Mouse (Mus musculus) liver, embryonic 13.5 days (tissue): ENCODE results near the gene Mark4. TPM values are rescaled to one million over a fixed set of nuclear protein-coding genes. Genes with fewer than 3 reads are reported as not detected.

Source experiments
- ATAC-seq: fragments of 200-750 bp; cut with Nextera tagmentation; 2 replicates; pipeline ENCODE4 v1.8.0; 2017; ENCODE audit warnings: low read depth, mild to moderate bottlenecking, moderate number of reproducible peaks, moderate library complexity
- DNase-seq: peaks from one replicate; pipeline ENCODE4 v3.0.0; 2022
- H3K27ac ChIP-seq: fragments of 300-500 bp; sonication (generic); 2 replicates; pipeline ENCODE4 v1.5.1; 2015; ENCODE audit warnings: moderate library complexity, mild to moderate bottlenecking, inconsistent platforms
- H3K27me3 ChIP-seq: fragments of 300-500 bp; sonication (generic); 2 replicates; pipeline ENCODE4 v1.6.1; 2015; ENCODE audit warnings: mild to moderate bottlenecking, inconsistent platforms
- H3K36me3 ChIP-seq: fragments of 300-500 bp; sonication (generic); 2 replicates; pipeline ENCODE4 v1.6.1; 2015; ENCODE audit warnings: mild to moderate bottlenecking, inconsistent platforms
- H3K4me1 ChIP-seq: fragments of 300-500 bp; sonication (generic); replicated peaks from 2 replicates; pipeline ENCODE4 v1.6.1; 2015; ENCODE audit warnings: inconsistent platforms
- H3K4me2 ChIP-seq: fragments of 300-500 bp; sonication (generic); 2 replicates; pipeline ENCODE4 v1.6.1; 2015; ENCODE audit warnings: inconsistent platforms, mild to moderate bottlenecking, moderate library complexity
- H3K4me3 ChIP-seq: fragments of 300-500 bp; sonication (generic); replicated peaks from 2 replicates; pipeline ENCODE4 v1.5.1; 2015; ENCODE audit warnings: mild to moderate bottlenecking, inconsistent platforms
- H3K9ac ChIP-seq: fragments of 300-500 bp; sonication (generic); 2 replicates; pipeline ENCODE4 v1.6.1; 2015; ENCODE audit warnings: mild to moderate bottlenecking, inconsistent platforms
- H3K9me3 ChIP-seq: fragments of 300-500 bp; sonication (generic); replicated peaks from 2 replicates; pipeline ENCODE4 v1.6.1; 2016; ENCODE audit warnings: inconsistent platforms
- WGBS: fragments of 180-500 bp; shearing (Covaris S2); methylation state at CpG from one replicate; pipeline ENCODE4 v1.1.7; 2015; ENCODE audit not compliant: insufficient replicate concordance; 5-methylcytosine and 5-hydroxymethylcytosine counted together
- microRNA counts: library from miRNA; unstranded; fragments of <30 nt; microRNA quantifications from one replicate; lab custom pipeline; 2016
- microRNA-seq: library from miRNA; unstranded; fragments of <30 nt; microRNA quantifications from one replicate; pipeline ENCODE4, GENCODE M21; 2016
- polyA plus RNA-seq: library from polyadenylated mRNA; unstranded; fragments of >200 nt; fragmentation: Nextera tagmentation; extraction: Ambion mirVana; gene quantifications from 2 replicates; pipeline ENCODE4 v1.2.1, GENCODE M21; 2015

Mark4 gene
- polyA plus RNA-seq, 1 experiment from 2014 or later = 1.6 TPM

DNA sequence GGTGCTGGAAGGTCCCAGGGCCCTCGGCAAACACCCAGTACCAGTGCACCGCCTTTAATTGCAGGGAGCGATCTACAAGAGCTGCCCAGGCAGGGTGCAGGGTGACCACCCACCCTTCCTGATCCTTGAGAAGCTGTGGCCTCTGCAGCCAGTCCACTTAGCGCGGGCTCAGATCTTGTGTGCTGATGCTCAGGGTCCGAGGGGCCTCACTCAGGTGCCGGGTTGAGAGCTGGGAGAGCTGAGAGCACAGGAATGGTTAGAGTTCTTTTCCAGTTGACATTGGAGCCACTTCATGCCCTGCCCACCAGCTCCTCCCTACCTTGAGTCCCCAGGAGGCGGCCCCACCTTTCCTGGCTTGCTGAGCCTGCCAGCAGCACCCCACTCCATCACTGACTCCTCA lies 64.1 kb downstream of the Mark4 start:
- no peak overlapping the region for H3K4me3 ChIP-seq
- H3K9me3 ChIP-seq = no peaks in the 10 kb centered on the region
- H3K36me3 ChIP-seq = peaks cover 62% of the 10 kb centered on the region
- no peak overlapping the region for H3K27ac ChIP-seq
- H3K4me1 ChIP-seq = peaks cover 4% of the 10 kb centered on the region; the same call in 1 of the 2 replicates
- H3K4me2 ChIP-seq = no peak overlapping the region
- ATAC-seq (no peak), DNase-seq (no peak)
- peaks cover 15% of the 10 kb centered on the region for H3K27me3 ChIP-seq
- 84% methylated on average over 8 of the region's 8 CpGs for WGBS
- no peak overlapping the region for H3K9ac ChIP-seq

DNA sequence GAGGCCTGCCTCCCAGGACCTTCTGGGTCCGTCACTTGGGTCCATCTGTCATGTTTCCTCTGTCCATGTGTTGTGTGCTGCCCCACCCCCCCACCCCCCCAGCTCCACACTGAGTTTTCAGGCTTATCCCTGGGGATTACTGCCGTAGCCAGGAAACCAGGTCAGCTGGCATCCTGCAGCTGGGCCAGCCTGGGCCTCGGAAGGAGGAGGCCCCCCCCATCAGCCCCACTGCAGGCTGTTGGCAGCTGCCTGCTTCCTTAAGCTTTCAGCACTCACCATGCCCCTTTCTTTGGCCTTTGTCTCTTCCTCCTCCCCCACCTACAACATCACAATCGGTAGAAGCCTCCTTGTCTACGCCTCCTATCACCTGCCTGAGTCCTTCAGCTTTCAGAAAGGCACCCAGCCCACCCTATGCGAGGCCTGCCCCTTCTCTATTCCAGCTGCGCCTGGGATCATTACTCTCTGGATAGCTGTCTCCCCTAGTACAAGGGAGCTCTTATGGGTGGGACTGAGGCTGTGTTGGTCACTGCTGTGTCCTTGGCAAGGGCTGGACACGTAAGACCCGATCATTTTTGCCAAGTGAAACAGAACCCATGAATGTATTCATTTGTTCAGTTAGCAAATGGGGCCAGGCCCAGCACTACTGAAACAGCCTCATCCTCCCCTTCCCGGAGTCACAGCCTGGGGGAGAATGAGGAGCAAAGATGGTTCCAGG lies 69.8 kb downstream of the Mark4 start:
- WGBS = 77% methylated on average over 10 of the region's 10 CpGs
- Histone ChIP-seq H3K4me1 (peaks cover 10% of the 10 kb centered on the region), H3K27ac (no peak overlapping the region)

DNA sequence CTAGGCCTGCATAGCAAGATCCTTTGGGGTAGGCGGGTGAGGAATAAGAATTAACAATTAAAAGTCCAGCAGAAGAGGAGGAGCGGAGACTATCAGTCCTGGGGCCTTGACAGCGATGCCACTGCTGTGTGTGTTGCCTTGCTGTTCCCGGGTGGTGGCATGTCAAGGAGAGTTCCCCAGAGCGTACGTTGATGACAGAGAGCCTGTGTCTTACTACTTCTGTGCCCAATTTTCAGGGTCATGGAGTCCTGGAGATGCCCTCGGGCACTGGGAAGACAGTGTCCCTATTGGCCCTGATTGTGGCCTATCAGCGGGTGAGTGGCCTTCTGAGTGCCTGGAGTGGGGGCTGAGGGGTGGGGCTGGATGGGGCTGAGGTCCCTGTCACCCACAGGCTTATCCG lies 74.9 kb downstream of the Mark4 start:
- no peak for DNase-seq
- no peak overlapping the region for H3K4me3 ChIP-seq
- no peak overlapping the region for H3K27ac ChIP-seq
- peaks cover 53% of the 10 kb centered on the region for H3K36me3 ChIP-seq
- 89% methylated on average over 9 of the region's 9 CpGs for WGBS
- ATAC-seq = no peak
- H3K4me1 ChIP-seq = peaks cover 31% of the 10 kb centered on the region
- H3K9ac ChIP-seq = no peak overlapping the region
- peak overlapping the region; percentile 97; the same call in 1 of the 2 replicates for H3K4me2 ChIP-seq
- H3K27me3 ChIP-seq = no peaks in the 10 kb centered on the region
- no peaks in the 10 kb centered on the region for H3K9me3 ChIP-seq

More for the DNA sequence above, 69.8 kb downstream of the Mark4 start:
- Histone ChIP-seq H3K4me3 (no peak overlapping the region), H3K27me3 (no peaks in the 10 kb centered on the region), H3K9me3 (no peaks in the 10 kb centered on the region), H3K4me2 (no peak overlapping the region), H3K9ac (no peak overlapping the region), H3K36me3 (peaks cover 98% of the 10 kb centered on the region)
- no peak for DNase-seq
- no peak for ATAC-seq

DNA sequence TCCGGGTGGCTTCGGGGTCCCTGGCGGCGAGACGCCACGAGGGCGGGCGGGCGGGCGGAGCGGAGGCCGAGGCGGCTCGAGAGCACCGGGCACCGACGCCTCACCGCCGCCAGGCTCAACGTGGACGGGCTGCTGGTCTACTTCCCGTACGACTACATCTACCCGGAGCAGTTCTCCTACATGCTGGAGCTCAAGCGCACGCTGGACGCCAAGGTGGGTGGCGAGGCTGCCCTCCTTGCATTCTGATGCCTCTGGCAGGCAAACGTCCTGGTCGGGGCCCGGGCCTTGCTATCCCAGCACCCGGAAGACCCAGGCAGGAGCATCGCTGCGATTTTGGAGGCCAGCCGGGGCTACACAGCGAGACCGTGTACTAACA lies 76.5 kb downstream of the Mark4 start:
- H3K27me3 ChIP-seq = no peaks in the 10 kb centered on the region
- H3K9ac ChIP-seq = peak overlapping the region; percentile 85
- H3K4me3 ChIP-seq = peak overlapping the region; percentile 89
- H3K9me3 ChIP-seq = no peaks in the 10 kb centered on the region
- peak overlapping the region; percentile 97 for H3K4me2 ChIP-seq
- peaks cover 39% of the 10 kb centered on the region for H3K36me3 ChIP-seq
- no peak for DNase-seq
- 0% methylated on average over 25 of the region's 37 CpGs for WGBS
- peak; percentile 71 for ATAC-seq
- H3K27ac ChIP-seq = peak overlapping the region; percentile 43
- H3K4me1 ChIP-seq = peaks cover 28% of the 10 kb centered on the region

DNA sequence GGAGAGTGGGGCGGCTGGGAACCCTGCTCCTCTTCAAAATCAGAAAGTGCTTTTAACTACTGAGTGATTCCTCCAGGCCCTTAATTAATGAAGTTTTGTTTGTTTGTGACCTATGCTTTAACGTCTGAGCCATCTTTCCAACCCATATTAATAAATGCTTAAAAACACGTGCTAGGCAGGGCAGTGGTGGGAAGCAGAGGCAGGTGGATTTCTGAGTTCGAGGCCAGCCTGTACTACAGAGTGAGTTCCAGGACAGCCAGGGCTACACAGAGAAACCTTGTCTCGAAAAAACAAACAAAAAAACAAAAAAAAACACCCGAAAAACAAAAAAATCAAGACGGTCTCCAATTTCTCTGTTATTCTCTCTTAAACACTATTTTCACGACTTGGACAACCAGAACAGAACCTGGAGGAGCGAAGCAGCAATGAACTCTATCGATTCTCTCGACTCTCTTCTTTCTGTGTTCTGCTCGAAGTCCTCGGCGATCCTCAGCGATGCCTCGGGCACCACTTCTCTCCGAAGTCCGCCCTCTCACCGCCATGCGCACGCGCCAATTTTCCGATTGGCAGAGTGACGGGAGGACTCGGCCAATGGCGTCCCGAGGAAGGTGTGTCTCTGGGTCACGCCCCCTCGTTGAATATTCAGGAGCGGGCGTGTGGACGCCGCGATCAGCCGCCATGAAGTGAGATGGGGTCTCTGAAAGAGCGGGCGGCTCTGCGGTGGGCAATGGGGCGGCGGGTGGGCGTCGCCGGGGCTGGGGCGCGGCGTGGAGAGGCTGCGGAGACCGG lies 77.0 kb downstream of the Mark4 start, which contains the start of gene Ercc2:
TSS of gene Ercc2 (plus strand) at position 634 of the 789 bp plus-strand sequence.
- peak within 1 kb of the TSS; percentile 89 for H3K4me3 ChIP-seq
- 5% methylated on average over 47 of the region's 48 CpGs for WGBS
- peak within 1 kb of the TSS; percentile 85 for H3K9ac ChIP-seq
- H3K4me2 ChIP-seq = peak within 1 kb of the TSS; percentile 97
- H3K9me3 ChIP-seq = no peaks in the 10 kb centered on the region
- DNase-seq (peak; percentile 99), ATAC-seq (peak; percentile 96)
- H3K27ac ChIP-seq = peak within 1 kb of the TSS; percentile 43
- peaks cover 24% of the 10 kb centered on the region for H3K4me1 ChIP-seq
- no peaks in the 10 kb centered on the region for H3K27me3 ChIP-seq
- peaks cover 33% of the 10 kb centered on the region for H3K36me3 ChIP-seq

GRCm38 (mm10) chr7:19378049-19378448 lies 80.6 kb downstream of the Mark4 start:
- ATAC-seq = no peak
- Histone ChIP-seq H3K36me3 (no peaks in the 10 kb centered on the region), H3K4me2 (no peak overlapping the region), H3K4me1 (peaks cover 13% of the 10 kb centered on the region), H3K4me3 (no peak overlapping the region), H3K9ac (no peak overlapping the region), H3K27me3 (no peaks in the 10 kb centered on the region), H3K27ac (no peak overlapping the region), H3K9me3 (no peaks in the 10 kb centered on the region)
- DNase-seq = no peak
- 38% methylated on average over 8 of the region's 8 CpGs for whole genome bisulfite sequencing

GRCm38 (mm10) chr7:19376019-19376418 lies 82.6 kb downstream of the Mark4 start:
- no peaks in the 10 kb centered on the region for H3K36me3 ChIP-seq
- WGBS = 66% methylated on average over 4 of the region's 4 CpGs
- no peak overlapping the region for H3K4me3 ChIP-seq
- no peaks in the 10 kb centered on the region for H3K27me3 ChIP-seq
- H3K27ac ChIP-seq = no peak overlapping the region
- no peak overlapping the region for H3K9ac ChIP-seq
- no peaks in the 10 kb centered on the region for H3K4me1 ChIP-seq
- DNase-seq (no peak), ATAC-seq (peak; percentile 45; the same call in 1 of the 2 replicates)
- no peaks in the 10 kb centered on the region for H3K9me3 ChIP-seq
- H3K4me2 ChIP-seq = no peak overlapping the region

GRCm38 (mm10) chr7:19375368-19375767 lies 83.3 kb downstream of the Mark4 start:
- Histone ChIP-seq H3K4me1 (no peaks in the 10 kb centered on the region), H3K4me3 (no peak overlapping the region), H3K9ac (no peak overlapping the region), H3K27me3 (0 out of 2 replicates have a peak, but pooled peaks cover 2% of the 10 kb centered on the region), H3K9me3 (no peaks in the 10 kb centered on the region), H3K27ac (no peak overlapping the region), H3K36me3 (no peaks in the 10 kb centered on the region), H3K4me2 (no peak overlapping the region)
- 70% methylated on average over 18 of the region's 18 CpGs for WGBS
- ATAC-seq (no peak), DNase-seq (no peak)

MicroRNAs encoded within 50 kb of the gene (microRNA counts, 519-probe panel; counts per million panel counts)
- microRNA mmu-miR-343 (lab: Ali Mortazavi, UCI) = 114 counts per million

Small RNAs within 50 kb of the gene (microRNA-seq; reads per million reads assigned to microRNA genes)
- not detected for gene Mir343

Other genes starting within 250 kb of the Mark4 start
- gene Gpr4, start 246.3 kb downstream of the Mark4 start, polyA plus RNA-seq = 0.31 and 0.48 TPM in 2 replicates
- gene Opa3, start 230.5 kb downstream of the Mark4 start, polyA plus RNA-seq = 17.3 and 18.8 TPM in 2 replicates
- gene Vasp, start 187.0 kb downstream of the Mark4 start, polyA plus RNA-seq = 45.6 and 46.7 TPM in 2 replicates
- gene Ppm1n, start 178.8 kb downstream of the Mark4 start, polyA plus RNA-seq = not detected in 2 replicates
- gene Rtn2, start 176.2 kb downstream of the Mark4 start, polyA plus RNA-seq = 4.0 and 4.1 TPM in 2 replicates
- gene Fosb, start 148.8 kb downstream of the Mark4 start, polyA plus RNA-seq = 0.03 TPM in 1 of 2 replicates, not detected in the other
- gene Ercc1, start 114.0 kb downstream of the Mark4 start, polyA plus RNA-seq = 19.1 and 21.0 TPM in 2 replicates
- 15.0 and 16.3 TPM in 2 replicates for gene Cd3eap, start 99.3 kb downstream of the Mark4 start, polyA plus RNA-seq
- 1.1 and 1.2 TPM in 2 replicates for gene Ppp1r13l, start 99.1 kb downstream of the Mark4 start, polyA plus RNA-seq
- 8.6 and 9.9 TPM in 2 replicates for gene Ercc2, start 76.8 kb downstream of the Mark4 start, polyA plus RNA-seq
- gene Klc3, start 54.7 kb downstream of the Mark4 start, polyA plus RNA-seq = 0.31 and 0.70 TPM in 2 replicates
- gene Ckm, start 54.0 kb downstream of the Mark4 start, polyA plus RNA-seq = 0.82 and 1.6 TPM in 2 replicates
- 0.83 and 1.0 TPM in 2 replicates for gene Exoc3l2, start 4.5 kb upstream of the Mark4 start, polyA plus RNA-seq
- gene Bloc1s3, start 49.5 kb upstream of the Mark4 start, polyA plus RNA-seq = 1.3 TPM in 2 replicates
- gene Trappc6a, start 49.6 kb upstream of the Mark4 start, polyA plus RNA-seq = 39.5 and 45.2 TPM in 2 replicates
- not detected in 2 replicates for gene Nkpd1, start 59.0 kb upstream of the Mark4 start, polyA plus RNA-seq
- 7.8 and 8.3 TPM in 2 replicates for gene Ppp1r37, start 104.3 kb upstream of the Mark4 start, polyA plus RNA-seq
- gene Zfp296, start 118.5 kb upstream of the Mark4 start, polyA plus RNA-seq = 1.3 and 1.5 TPM in 2 replicates
- gene Gemin7, start 118.8 kb upstream of the Mark4 start, polyA plus RNA-seq = 84.9 and 92.7 TPM in 2 replicates
- 14.3 and 15.7 TPM in 2 replicates for gene Clasrp, start 145.7 kb upstream of the Mark4 start, polyA plus RNA-seq
- gene Relb, start 170.6 kb upstream of the Mark4 start, polyA plus RNA-seq = 1.6 and 1.7 TPM in 2 replicates
- 45.2 and 51.0 TPM in 2 replicates for gene Clptm1, start 206.2 kb upstream of the Mark4 start, polyA plus RNA-seq
- gene Apoc2, start 219.1 kb upstream of the Mark4 start, polyA plus RNA-seq = 568 and 648 TPM in 2 replicates
- gene Gm44805, start 222.6 kb upstream of the Mark4 start, polyA plus RNA-seq = 5.6 and 7.5 TPM in 2 replicates
- 58.3 and 74.0 TPM in 2 replicates for gene Apoc4, start 222.7 kb upstream of the Mark4 start, polyA plus RNA-seq
- 247 and 261 TPM in 2 replicates for gene Apoc1, start 233.8 kb upstream of the Mark4 start, polyA plus RNA-seq
- gene Apoe, start 240.4 kb upstream of the Mark4 start, polyA plus RNA-seq = 1,390 and 1,411 TPM in 2 replicates